Mouse (Mus musculus): ENCODE results near the gene C2cd2.

DNA sequence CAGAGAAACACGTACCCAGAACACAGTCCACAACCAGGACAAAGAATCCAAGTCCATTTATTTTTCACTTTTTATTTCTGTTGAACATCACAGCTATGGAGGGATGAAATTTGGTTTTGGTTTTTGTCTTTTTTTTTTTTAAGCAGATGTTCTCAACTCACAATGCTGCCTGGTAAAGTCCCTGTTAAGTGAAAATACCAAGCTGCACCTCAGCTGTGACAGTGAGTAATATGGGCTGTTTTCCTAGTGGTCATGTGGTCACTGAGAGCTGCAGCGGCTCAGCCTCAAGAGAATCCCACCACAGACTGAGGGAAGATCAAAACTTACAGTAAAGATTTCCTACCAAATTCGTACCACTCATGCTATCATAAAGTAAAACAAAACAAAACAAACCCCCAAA is 130.2 kb downstream of the C2cd2 start:
- TF ChIP-seq POLR2A (IDR thresholded peaks at IDR 0.05; ENCODE audit: extremely low read depth, insufficient read depth, low read length) (no peak), CTCF (IDR thresholded peaks at IDR 0.05; ENCODE audit: extremely low read depth, insufficient read depth, low read length) (no peak)
